Mouse (Mus musculus): Measurements from ENCODE around the gene Mrpl42. TPM values are rescaled to one million over a fixed set of nuclear protein-coding genes. Genes with fewer than 3 reads are reported as not detected.

Mrpl42 gene
- polyA plus RNA-seq, 1 experiment from 2014 or later = 240 TPM

- WGBS = 94% methylated on average over 4 of the region's 4 CpGs
- ATAC-seq = no peak
- H3K4me3 ChIP-seq (ENCODE audit: low read depth, low read length) = no peak overlapping the region
Observed at GRCm38 (mm10) chr10:95542916-95543315, 41.2 kb upstream of the Mrpl42 start.

GRCm38 (mm10) chr10:95539841-95540240 is 38.1 kb upstream of the Mrpl42 start:
- no peaks in the 10 kb centered on the region for H3K27me3 ChIP-seq (ENCODE audit: control insufficient read depth, insufficient read depth, low read depth, low read length)
- no peak overlapping the region for H3K9ac ChIP-seq (ENCODE audit: low read depth, low read length)
- no peak overlapping the region for H3K27ac ChIP-seq (ENCODE audit: low read length)
- H3K4me3 ChIP-seq (ENCODE audit: low read depth, low read length) = no peak overlapping the region
- H3K4me2 ChIP-seq (ENCODE audit: low read length) = no peak overlapping the region
- peaks cover 5% of the 10 kb centered on the region; the same call in 1 of the 2 replicates for H3K36me3 ChIP-seq (ENCODE audit: control insufficient read depth, insufficient read depth, low read length)
- WGBS = 92% methylated on average over 3 of the region's 3 CpGs
- H3K9me3 ChIP-seq (replicated peaks; ENCODE audit: control insufficient read depth, low read length, poor library complexity, severe bottlenecking) = no peaks in the 10 kb centered on the region
- no peak for ATAC-seq
- H3K4me1 ChIP-seq (ENCODE audit: control insufficient read depth, insufficient read depth, low read length) = no peaks in the 10 kb centered on the region

More at GRCm38 (mm10) chr10:95542916-95543315, 41.2 kb upstream of the Mrpl42 start:
- Histone ChIP-seq H3K27me3 (ENCODE audit: control insufficient read depth, insufficient read depth, low read depth, low read length) (no peaks in the 10 kb centered on the region), H3K36me3 (ENCODE audit: control insufficient read depth, insufficient read depth, low read length) (peaks cover 5% of the 10 kb centered on the region; the same call in 1 of the 2 replicates), H3K9me3 (replicated peaks; ENCODE audit: control insufficient read depth, low read length, poor library complexity, severe bottlenecking) (no peaks in the 10 kb centered on the region), H3K9ac (ENCODE audit: low read depth, low read length) (no peak overlapping the region), H3K27ac (ENCODE audit: low read length) (no peak overlapping the region), H3K4me2 (ENCODE audit: low read length) (no peak overlapping the region), H3K4me1 (ENCODE audit: control insufficient read depth, insufficient read depth, low read length) (no peaks in the 10 kb centered on the region)

- Histone ChIP-seq H3K9me3 (replicated peaks; ENCODE audit: control insufficient read depth, low read length, poor library complexity, severe bottlenecking) (no peaks in the 10 kb centered on the region), H3K36me3 (ENCODE audit: control insufficient read depth, insufficient read depth, low read length) (peaks cover 3% of the 10 kb centered on the region; the same call in 1 of the 2 replicates), H3K27me3 (ENCODE audit: control insufficient read depth, insufficient read depth, low read depth, low read length) (no peaks in the 10 kb centered on the region), H3K4me3 (ENCODE audit: low read depth, low read length) (no peak overlapping the region), H3K9ac (ENCODE audit: low read depth, low read length) (no peak overlapping the region), H3K4me2 (ENCODE audit: low read length) (no peak overlapping the region), H3K4me1 (ENCODE audit: control insufficient read depth, insufficient read depth, low read length) (no peaks in the 10 kb centered on the region), H3K27ac (ENCODE audit: low read length) (no peak overlapping the region)
- WGBS = 90% methylated on average over 3 of the region's 3 CpGs
- ATAC-seq = no peak
Observed at GRCm38 (mm10) chr10:95539260-95539659, 37.5 kb upstream of the Mrpl42 start.

GRCm38 (mm10) chr10:95536222-95536541 is 34.4 kb upstream of the Mrpl42 start:
- H3K9ac ChIP-seq (ENCODE audit: low read depth, low read length) = no peak overlapping the region
- no peaks in the 10 kb centered on the region for H3K9me3 ChIP-seq (replicated peaks; ENCODE audit: control insufficient read depth, low read length, poor library complexity, severe bottlenecking)
- WGBS = 90% methylated on average over 6 of the region's 6 CpGs

GRCm38 (mm10) chr10:95535399-95536221 is 33.9 kb upstream of the Mrpl42 start:
- H3K4me3 ChIP-seq (ENCODE audit: low read depth, low read length) = no peak overlapping the region
- no peak overlapping the region for H3K27ac ChIP-seq (ENCODE audit: low read length)
- H3K27me3 ChIP-seq (ENCODE audit: control insufficient read depth, insufficient read depth, low read depth, low read length) = no peaks in the 10 kb centered on the region
- H3K9me3 ChIP-seq (replicated peaks; ENCODE audit: control insufficient read depth, low read length, poor library complexity, severe bottlenecking) = no peaks in the 10 kb centered on the region
- H3K36me3 ChIP-seq (ENCODE audit: control insufficient read depth, insufficient read depth, low read length) = no peaks in the 10 kb centered on the region
- H3K9ac ChIP-seq (ENCODE audit: low read depth, low read length) = no peak overlapping the region
- no peak for ATAC-seq
- WGBS = 92% methylated on average over 7 of the region's 8 CpGs
- no peak overlapping the region for H3K4me2 ChIP-seq (ENCODE audit: low read length)
- 0 out of 2 replicates have a peak, but pooled peaks cover 2% of the 10 kb centered on the region for H3K4me1 ChIP-seq (ENCODE audit: control insufficient read depth, insufficient read depth, low read length)

More at GRCm38 (mm10) chr10:95536222-95536541, 34.4 kb upstream of the Mrpl42 start:
- Histone ChIP-seq H3K4me2 (ENCODE audit: low read length) (no peak overlapping the region), H3K27ac (ENCODE audit: low read length) (no peak overlapping the region), H3K4me1 (ENCODE audit: control insufficient read depth, insufficient read depth, low read length) (no peaks in the 10 kb centered on the region), H3K4me3 (ENCODE audit: low read depth, low read length) (no peak overlapping the region), H3K36me3 (ENCODE audit: control insufficient read depth, insufficient read depth, low read length) (no peaks in the 10 kb centered on the region), H3K27me3 (ENCODE audit: control insufficient read depth, insufficient read depth, low read depth, low read length) (no peaks in the 10 kb centered on the region)
- ATAC-seq = no peak

- Histone ChIP-seq H3K9ac (ENCODE audit: low read depth, low read length) (no peak overlapping the region), H3K4me2 (ENCODE audit: low read length) (no peak overlapping the region), H3K9me3 (replicated peaks; ENCODE audit: control insufficient read depth, low read length, poor library complexity, severe bottlenecking) (no peaks in the 10 kb centered on the region), H3K4me1 (ENCODE audit: control insufficient read depth, insufficient read depth, low read length) (0 out of 2 replicates have a peak, but pooled peaks cover 2% of the 10 kb centered on the region), H3K27me3 (ENCODE audit: control insufficient read depth, insufficient read depth, low read depth, low read length) (no peaks in the 10 kb centered on the region), H3K36me3 (ENCODE audit: control insufficient read depth, insufficient read depth, low read length) (no peaks in the 10 kb centered on the region), H3K27ac (ENCODE audit: low read length) (no peak overlapping the region), H3K4me3 (ENCODE audit: low read depth, low read length) (no peak overlapping the region)
- no peak for ATAC-seq
- 93% methylated on average over 7 of the region's 7 CpGs for WGBS
Observed at GRCm38 (mm10) chr10:95533382-95533781, 31.6 kb upstream of the Mrpl42 start.

GRCm38 (mm10) chr10:95532916-95533315 is 31.2 kb upstream of the Mrpl42 start:
- H3K27me3 ChIP-seq (ENCODE audit: control insufficient read depth, insufficient read depth, low read depth, low read length) = no peaks in the 10 kb centered on the region
- no peaks in the 10 kb centered on the region for H3K9me3 ChIP-seq (replicated peaks; ENCODE audit: control insufficient read depth, low read length, poor library complexity, severe bottlenecking)
- 97% methylated on average over 5 of the region's 5 CpGs for WGBS
- no peak overlapping the region for H3K9ac ChIP-seq (ENCODE audit: low read depth, low read length)
- 0 out of 2 replicates have a peak, but pooled peaks cover 2% of the 10 kb centered on the region for H3K4me1 ChIP-seq (ENCODE audit: control insufficient read depth, insufficient read depth, low read length)
- no peak for ATAC-seq
- H3K27ac ChIP-seq (ENCODE audit: low read length) = no peak overlapping the region
- H3K4me2 ChIP-seq (ENCODE audit: low read length) = no peak overlapping the region
- H3K4me3 ChIP-seq (ENCODE audit: low read depth, low read length) = no peak overlapping the region
- H3K36me3 ChIP-seq (ENCODE audit: control insufficient read depth, insufficient read depth, low read length) = no peaks in the 10 kb centered on the region

- no peak for ATAC-seq
- 65% methylated on average over 2 of the region's 2 CpGs for WGBS
- no peak overlapping the region for H3K27ac ChIP-seq (ENCODE audit: low read length)
Observed at GRCm38 (mm10) chr10:95530551-95531121, 28.9 kb upstream of the Mrpl42 start.

GRCm38 (mm10) chr10:95526495-95527122 is 24.9 kb upstream of the Mrpl42 start:
- Histone ChIP-seq H3K4me3 (ENCODE audit: low read depth, low read length) (no peak overlapping the region), H3K4me1 (ENCODE audit: control insufficient read depth, insufficient read depth, low read length) (0 out of 2 replicates have a peak, but pooled peaks cover 2% of the 10 kb centered on the region), H3K27me3 (ENCODE audit: control insufficient read depth, insufficient read depth, low read depth, low read length) (no peaks in the 10 kb centered on the region), H3K36me3 (ENCODE audit: control insufficient read depth, insufficient read depth, low read length) (no peaks in the 10 kb centered on the region), H3K27ac (ENCODE audit: low read length) (no peak overlapping the region), H3K4me2 (ENCODE audit: low read length) (no peak overlapping the region), H3K9me3 (replicated peaks; ENCODE audit: control insufficient read depth, low read length, poor library complexity, severe bottlenecking) (no peaks in the 10 kb centered on the region), H3K9ac (ENCODE audit: low read depth, low read length) (no peak overlapping the region)
- ATAC-seq = no peak
- 81% methylated on average over 5 of the region's 5 CpGs for WGBS

More at GRCm38 (mm10) chr10:95530551-95531121, 28.9 kb upstream of the Mrpl42 start:
- Histone ChIP-seq H3K4me1 (ENCODE audit: control insufficient read depth, insufficient read depth, low read length) (0 out of 2 replicates have a peak, but pooled peaks cover 2% of the 10 kb centered on the region), H3K4me3 (ENCODE audit: low read depth, low read length) (no peak overlapping the region), H3K4me2 (ENCODE audit: low read length) (no peak overlapping the region), H3K27me3 (ENCODE audit: control insufficient read depth, insufficient read depth, low read depth, low read length) (no peaks in the 10 kb centered on the region), H3K9me3 (replicated peaks; ENCODE audit: control insufficient read depth, low read length, poor library complexity, severe bottlenecking) (no peaks in the 10 kb centered on the region), H3K9ac (ENCODE audit: low read depth, low read length) (no peak overlapping the region), H3K36me3 (ENCODE audit: control insufficient read depth, insufficient read depth, low read length) (no peaks in the 10 kb centered on the region)
